Mouse (Mus musculus) cortical plate, adult 2 months (tissue): ENCODE data around the gene Ifnar2.

Source experiments
- CTCF ChIP-seq: fragments of 200-500 bp; IDR thresholded peaks from 2 replicates; pipeline ENCODE4 v1.5.1; 2011; ENCODE audit warnings: mild to moderate bottlenecking, control low read depth, low read length; ENCODE audit not compliant: insufficient read depth; ENCODE audit errors: extremely low read depth
- POLR2A ChIP-seq: fragments of 200-500 bp; IDR thresholded peaks from 2 replicates; pipeline ENCODE4 v1.6.1; 2011; ENCODE audit warnings: mild to moderate bottlenecking, low read length, control low read depth; ENCODE audit not compliant: insufficient read depth; ENCODE audit errors: extremely low read depth

DNA sequence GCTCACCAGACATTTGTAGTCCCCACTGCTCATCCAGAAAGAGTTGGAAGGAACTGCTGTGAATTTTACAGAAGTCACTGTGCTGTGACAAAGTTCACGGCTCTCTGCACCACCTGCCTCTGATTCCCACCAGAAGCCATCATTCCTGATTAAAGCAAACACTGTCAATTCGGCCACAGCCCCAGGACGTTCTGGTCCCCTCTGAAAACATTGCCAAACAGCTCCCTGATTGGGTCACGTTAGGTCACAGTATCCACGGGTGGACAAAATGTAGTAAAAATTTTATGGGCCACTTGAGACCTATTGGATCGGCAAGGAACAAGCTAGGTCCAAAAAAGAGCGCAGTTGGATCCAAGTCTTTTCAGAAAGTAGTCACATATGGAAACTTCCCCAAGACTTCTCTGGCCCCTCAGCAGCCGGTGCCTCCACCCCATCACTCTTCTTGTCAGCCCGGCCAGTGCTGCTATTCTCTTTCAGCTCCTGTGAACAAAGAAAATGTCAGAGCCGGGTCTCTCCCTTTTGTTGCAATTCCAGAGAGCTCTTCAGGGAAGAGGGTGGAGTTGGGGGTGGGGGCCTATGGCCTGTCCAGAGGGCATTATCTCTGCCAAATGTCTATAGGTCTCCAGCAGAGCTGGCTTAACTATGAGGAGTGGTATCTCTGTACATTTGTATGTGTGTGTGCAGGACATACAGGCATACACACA, 38.2 kb upstream of the Ifnar2 start:
- TF ChIP-seq POLR2A (no peak), CTCF (no peak)
